Mouse (Mus musculus) heart, postnatal 36 days (tissue): ENCODE measurements around the gene Sema5b. TPM values are rescaled to one million over a fixed set of nuclear protein-coding genes. Genes with fewer than 3 reads are reported as not detected.

Experiments
- DNase-seq, 2 experiments: peaks; one replicate each; pipeline ENCODE4 v3.0.0; 2021 to 2022
- intact Hi-C: fragments of 180-260 bp; cut with DNase I; formaldehyde crosslinking; loops from one replicate; pipeline ENCODE4 v1.15.1; 2025
- total RNA-seq, 2 experiments: library from RNA; stranded (reverse); gene quantifications; 2 replicates each; pipeline ENCODE4 v1.2.3; 2021

Sema5b gene
- total RNA-seq, 2 experiments from 2014 or later = 0.83 to 1.7 TPM

DNA sequence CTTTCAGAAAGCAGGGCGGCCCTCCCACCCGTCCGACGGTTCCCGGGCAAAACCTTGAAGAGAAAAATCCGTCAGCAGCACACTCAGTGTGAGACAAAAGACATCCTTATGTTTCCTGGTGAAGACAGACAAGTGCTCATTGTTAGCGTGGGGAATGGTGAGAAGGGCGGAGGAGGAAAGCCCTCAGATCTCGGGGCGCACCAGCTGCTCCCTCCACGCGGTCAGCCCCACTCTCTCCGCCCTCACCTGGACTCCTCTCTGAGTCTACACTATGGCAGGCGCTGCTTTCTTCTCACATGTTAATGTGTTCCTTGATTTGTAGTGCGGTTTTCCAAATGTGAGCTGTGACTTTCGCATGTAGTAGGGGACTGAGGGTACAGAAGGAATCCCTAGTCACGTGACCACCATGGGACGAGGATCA is 47.8 kb downstream of the Sema5b start:
- DNase-seq = no peak
- intact Hi-C loops = no loop called here

DNA sequence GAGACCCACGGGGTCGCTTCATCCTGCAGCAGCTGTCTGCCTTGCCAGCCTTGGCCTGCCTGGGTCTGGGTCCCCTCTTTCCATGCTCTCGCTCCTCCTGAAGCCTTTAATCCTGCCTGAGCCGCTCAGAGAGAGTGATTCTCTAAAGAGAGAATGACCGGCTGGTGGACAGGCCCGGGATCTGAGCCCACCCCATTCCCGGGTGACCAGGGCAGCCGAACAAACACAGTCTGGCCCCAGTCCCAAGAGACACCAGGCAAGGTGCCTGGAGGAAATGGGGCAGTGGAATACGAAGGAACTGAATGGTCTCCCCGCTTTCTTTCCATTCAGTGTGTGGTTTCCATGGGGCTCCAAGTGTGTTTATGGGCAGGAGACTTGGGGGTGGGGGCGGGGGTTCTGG is 50.8 kb downstream of the Sema5b start:
- intact Hi-C loops = no loop called here
- DNase-seq = no peak

DNA sequence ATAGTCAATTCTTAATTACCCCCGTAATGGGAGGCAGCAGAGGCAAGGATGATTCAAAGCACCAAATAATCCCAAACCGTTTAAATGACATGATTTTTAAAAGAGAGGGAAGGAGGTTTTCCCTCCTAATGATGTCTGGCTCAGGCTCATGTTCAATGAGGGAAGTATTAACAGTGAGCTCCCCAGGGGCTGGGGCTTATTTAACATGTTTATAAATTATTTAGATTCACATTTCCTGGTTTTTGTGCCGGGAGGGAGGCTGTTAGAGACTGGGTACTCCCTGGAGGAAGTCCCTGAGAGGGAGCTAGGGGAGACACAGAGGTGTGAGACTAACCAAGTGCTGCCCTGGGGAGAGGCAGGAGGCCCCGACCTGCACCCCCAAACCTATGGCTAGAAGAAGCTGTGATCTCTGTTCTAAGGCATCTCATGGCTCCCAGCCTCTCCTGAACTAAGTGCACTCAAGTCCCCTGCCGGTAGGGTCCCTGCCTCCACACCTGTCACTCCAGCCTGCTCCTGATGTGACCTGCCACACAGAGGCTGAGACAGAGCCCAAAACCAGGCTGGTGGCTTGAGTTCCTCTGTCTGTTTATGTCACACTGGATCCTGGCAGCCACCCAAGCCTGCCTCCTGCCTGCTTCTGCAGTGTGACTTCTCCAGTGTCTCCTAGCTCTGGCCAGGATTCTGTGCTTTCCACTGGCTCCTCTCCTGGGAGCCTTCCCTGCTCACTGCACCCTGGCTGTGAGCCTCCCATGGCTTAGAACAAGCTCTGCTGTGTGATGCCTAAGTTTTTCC is 51.5 kb downstream of the Sema5b start:
- intact Hi-C loops = no loop called here
- DNase-seq = peak; percentile 27 to 45

DNA sequence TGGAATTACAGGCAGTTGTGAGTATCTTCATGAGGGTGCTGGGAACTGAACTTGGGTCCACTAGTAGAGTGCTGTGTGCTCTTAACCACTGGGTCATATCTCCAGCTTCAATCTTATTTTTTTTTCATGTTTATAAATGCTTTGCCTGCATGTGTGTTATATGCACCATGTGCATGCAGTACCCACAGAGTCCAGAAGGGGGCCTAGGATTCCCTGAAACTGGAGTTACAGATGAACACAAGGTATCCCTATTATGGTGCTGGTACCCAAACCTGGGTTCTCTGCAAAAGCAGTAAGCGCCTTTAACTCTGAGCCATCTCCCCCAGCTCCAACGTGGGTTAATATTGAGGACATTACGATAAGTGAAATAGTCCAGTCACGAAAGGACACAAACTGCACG is 52.5 kb downstream of the Sema5b start:
- intact Hi-C loops = no loop called here
- DNase-seq = no peak

DNA sequence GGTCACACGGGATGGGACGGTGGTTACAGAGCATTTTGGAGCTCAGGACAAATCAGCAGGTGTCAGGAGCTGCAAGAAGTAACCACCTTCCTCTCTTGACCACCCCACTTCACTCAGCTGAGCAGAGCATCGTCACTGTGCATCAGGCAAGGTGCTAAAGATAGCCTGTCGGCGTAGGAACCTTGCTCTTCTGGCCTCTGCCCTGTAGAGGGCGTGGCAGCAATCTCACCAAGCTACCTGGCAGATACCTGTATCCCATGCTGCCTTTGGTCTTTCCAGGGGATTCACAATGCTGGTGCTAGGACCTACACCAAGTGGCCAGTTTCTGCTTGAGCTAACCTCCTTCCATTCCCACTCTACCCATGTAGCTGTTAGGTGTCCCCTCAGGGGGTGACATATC is 55.3 kb downstream of the Sema5b start:
- no peak for DNase-seq
- intact Hi-C loops = no loop called here

DNA sequence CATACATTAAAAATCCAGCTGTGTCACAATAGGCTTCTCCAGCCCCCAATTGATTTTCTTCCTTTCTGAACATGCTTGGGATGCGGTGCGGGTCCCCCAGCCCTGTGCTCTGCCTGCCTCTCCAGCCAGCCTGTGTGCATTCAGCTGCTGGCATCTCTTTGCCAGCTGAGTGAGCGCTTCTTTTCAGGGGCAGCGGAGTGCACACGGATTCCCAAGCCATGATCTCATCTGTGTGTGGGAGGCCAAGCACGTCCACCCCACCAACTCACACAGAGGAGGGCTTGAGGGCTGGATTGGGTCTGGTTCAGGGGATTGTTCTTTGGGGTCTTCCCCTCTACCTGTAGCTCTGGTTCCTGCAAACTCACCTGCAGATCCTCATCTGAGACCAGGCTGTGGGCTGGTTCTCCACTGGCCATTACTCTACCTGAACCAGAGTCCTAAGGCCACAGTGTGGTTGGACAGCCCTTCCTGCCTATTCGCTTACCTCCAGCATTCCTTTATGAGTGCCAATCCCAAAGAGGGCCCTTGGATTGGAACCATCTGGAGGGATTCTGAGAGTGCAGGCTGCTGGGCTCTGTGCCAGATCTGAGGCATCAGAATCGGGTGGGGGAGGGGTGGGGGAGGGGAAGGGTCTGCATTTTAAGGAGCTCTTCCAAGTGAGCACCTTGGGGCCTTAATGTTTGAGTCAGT is 55.9 kb downstream of the Sema5b start:
- DNase-seq = no peak
- intact Hi-C loops = no loop called here

DNA sequence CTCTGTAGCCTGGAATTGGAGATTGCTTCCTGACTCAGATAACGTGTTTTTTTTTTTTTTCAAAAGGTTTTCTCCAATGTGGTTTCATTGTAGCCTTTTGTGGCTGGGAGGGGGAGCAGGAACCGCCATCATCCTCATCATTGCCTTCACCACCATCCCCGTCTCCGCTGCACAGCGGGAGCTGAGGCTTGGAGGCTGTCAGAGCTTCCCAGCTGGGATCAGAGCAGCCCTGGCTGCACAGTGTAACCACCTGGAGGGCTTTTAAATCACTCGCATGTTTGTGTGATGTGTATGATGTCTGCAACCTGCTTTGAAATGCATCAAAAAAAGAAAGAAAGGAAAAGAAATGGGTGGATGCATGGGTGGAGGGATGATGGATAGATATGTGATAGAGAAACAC is 57.0 kb downstream of the Sema5b start:
- no peak for DNase-seq
- intact Hi-C loops = no loop called here

DNA sequence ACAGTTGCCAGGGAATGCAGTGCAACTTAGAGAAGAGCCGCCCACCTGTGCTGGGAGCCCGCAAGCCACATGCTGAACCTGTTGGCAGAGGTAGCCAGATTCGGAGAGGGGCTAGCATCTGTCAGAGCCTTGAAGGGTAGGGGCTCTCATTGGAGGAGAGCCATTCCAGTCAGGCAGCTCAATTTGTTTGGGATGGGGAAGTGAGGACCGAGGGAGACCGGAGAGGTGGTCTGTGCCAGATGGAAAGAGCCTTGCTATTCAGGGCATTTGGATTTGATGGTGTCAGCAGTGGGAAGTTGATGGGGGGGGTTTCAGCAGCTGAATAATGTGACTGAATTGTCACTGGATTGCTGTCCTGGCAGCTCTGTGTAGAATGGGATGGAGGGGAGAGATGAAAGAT is 57.9 kb downstream of the Sema5b start:
- intact Hi-C loops = no loop called here
- no peak for DNase-seq

DNA sequence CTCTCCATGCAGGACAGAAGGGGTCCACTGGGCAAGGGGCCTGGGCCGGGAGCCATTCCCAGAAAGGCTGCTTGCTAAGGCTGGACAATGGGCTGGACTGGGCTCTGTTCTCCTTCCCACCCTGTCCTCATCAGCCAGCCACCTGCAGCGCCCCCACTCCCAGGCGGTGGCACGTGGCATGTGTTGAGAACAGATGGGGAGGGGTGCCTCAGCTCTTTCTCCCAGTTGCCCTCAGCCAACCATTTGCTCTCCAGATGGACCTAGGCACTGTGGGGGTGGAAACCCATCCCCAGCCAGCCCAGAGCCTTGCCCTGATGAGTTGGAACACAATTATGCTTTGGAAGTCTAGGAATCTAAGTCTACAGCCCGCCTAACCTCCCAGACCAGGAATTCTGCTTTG is 59.3 kb downstream of the Sema5b start:
- intact Hi-C loops = no loop called here
- DNase-seq = no peak

DNA sequence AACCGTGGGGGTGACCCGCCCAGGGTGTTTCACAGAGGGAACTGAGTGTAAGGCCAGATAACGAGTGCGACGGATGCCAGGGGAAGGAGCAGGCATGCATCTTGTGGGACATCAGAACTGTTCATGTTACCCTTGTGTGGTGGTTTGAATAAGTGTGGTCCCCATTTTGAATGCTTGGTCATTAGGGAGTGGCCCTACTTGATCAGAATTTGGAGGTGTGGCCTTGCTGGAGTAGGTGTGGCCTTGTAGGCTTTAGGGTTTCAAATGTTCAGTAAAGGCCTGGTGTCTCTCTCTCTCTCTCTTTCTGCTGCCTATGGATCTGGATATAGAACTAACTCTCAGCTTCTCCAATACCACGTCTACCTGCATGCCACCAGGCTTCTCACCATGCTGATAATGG is 60.5 kb downstream of the Sema5b start:
- intact Hi-C loops = no loop called here
- DNase-seq = no peak

DNA sequence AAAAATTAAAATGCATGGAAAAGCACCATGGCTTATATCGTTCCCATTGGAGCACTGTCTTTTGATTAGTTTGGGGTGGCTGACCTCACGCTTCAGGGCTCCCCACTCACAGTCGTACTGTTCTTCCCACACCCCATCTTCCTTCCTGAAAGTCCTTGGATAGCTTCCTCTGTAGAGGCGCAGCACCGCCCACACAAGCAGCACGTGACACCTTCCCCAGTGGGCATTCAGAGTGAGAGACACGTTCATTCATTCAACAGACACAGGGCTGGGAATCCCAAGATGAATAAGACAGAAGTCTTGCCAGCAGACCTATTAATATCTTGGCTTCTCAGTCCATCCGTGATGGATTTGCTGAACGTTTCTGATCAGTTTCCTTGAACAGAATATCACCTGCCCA is 61.6 kb downstream of the Sema5b start:
- intact Hi-C loops = no loop called here

DNA sequence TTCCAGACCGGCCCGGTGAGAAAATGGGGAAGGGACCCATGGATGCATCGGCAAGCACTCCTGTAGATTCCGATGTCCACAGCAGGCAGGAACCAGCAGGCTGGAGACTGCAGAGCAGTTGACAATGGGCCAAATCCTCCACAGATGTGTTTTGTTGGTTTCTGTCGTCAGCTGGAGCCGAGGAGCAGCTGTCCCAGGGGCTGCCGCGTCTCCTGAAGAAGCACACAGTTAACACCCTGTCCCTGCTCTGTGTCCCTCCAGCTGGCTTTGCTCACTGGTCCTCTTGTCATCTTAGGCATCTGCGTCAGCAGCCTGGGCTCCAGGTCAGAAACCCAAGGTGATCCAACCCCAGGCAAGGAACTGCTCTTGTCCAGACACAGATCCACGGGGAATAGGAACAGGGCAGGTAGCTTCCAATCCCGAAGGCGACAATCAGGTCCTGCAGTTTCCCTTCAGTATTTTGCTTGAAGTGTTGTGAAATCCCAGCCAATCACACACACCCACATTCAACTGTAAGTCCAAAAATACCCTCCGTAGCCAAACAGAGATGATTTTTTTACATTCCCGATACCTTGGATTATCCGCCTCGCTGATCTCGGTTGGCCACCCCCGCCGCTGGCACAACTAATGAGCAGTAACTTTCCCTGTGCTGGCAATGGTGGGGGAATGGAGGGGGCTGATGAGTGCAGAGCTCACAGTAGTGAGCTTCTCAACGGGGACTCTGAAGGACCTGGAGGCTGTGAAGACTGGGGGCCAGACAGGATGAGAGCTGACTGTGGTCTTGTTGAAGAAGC is 63.0 kb downstream of the Sema5b start:
- intact Hi-C loops = no loop called here
- DNase-seq = peak; percentile 34 to 41

More for the DNA sequence above, 61.6 kb downstream of the Sema5b start:
- no peak for DNase-seq

DNA sequence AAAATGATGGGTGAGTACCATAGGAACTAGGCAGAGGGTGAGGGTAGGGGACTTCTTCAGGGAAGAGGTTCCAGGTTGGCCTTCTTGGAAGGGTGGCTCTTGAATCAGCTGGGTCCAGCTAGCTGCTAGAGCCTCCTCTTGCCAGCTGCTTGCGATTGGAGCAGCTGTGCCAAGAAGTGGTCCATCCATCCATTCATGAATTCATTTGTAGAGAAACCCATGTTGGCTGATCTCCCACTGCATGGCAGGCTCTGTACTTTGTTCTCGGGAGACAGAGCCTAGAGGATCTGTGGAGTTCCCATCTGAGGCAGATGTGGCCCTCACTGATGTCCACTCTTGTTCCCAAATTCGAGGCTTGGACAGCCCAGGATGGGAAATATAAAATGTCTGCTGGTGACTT is 66.3 kb downstream of the Sema5b start:
- DNase-seq = no peak
- intact Hi-C loops = no loop called here

DNA sequence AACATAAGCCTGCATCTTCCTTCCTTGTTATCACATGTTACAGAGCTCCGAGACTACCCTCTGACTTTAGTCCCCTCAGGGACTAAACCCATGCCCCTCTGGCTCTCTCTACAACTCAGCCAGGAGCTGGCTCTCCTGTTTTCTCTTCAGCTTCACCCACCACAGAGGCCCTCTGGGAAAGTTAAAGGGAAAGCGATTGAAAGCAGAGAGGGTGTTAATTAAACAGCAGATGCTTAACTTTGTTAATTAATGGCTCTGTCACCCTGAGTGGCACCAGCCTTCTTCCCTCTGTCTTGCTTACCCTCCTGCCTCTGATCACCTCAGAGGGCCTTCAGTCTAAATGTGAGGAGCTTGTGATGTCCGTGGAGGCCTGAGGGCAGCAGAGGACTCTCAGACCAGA is 67.3 kb downstream of the Sema5b start:
- no peak for DNase-seq
- intact Hi-C loops = no loop called here

DNA sequence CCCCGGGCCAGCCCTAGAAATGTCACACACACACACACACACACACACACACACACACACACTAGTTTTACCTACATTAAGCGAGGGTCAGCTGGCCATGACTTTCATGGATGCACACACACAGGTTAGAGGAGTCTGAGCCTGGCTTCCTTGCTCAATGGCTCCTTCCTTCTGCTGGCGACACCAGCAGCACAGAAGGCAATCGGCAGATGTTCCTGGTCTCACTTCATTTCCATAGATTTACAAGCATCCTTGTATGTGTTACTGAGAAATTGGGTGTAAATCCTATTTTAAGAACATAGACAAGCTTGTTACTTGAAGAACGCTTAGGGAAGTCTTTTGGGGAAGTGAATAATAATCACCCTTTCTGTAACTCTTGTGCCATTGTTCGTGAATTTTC is 68.6 kb downstream of the Sema5b start:
- DNase-seq = no peak
- intact Hi-C loops = no loop called here

DNA sequence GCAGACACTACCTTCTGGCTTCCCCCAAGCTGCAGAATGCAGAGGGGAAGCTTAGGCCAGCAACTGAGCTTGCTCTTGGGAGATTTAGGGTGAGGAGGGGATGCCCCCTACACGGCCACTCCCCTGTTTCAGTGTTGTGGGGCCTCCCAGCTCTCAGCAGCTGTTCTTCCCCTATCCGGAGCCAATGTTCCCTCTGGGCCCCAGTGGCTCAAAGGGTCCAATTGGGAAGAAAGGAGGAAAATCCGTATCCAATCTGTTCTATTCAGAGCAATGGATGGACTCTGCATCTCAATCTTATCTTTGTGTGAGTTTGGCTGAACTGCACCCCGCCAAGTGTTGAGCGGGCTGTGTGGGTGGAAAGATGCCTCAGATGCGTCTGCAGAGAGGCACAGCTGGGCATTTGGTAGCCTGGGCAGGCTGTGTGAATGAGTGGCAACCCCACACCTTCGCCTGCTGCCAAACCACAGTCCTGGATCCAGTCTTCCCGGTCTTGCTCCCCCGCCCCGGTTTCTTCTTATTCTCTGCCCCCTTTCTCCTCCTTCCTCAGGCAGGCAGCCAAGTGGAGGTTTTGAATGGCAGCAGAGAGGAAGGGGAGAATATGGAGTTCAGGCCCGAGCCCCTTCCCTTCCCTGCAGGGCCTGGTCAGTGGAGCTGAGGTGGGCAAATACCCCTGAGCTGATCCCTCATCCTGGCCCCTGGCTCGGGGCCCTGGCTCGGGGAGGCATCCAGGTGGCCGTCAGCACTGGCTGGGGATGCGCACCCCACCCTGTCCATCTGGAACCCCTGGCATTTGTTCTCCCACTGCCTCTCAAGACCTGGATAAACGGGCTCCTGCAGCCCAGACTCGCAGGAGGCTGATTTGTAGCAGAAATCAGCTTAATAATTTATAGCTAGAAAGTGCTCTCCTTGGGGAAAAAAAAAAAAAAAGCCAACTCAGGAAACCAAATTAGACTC is 73.2 kb downstream of the Sema5b start:
- intact Hi-C loops = no loop called here
- DNase-seq = no peak

DNA sequence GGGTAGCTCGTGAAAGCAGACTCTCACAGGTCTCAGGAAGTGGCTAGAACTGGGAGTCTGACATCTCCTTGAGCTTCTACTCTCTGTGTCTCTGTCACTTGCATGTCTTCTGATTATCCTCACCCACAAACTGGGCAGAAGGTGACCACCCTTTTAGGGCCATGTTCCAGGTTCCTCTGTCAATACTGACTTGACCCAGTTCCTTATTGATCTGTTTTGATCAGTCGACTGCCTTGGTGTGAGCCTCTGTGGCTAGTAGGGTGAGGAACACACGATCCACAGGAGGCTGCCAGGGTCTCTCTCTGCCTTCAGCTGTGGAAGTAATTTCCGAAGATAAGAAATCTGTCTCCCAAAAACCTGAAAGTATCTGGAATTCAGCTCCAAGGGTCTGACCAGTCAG is 76.8 kb downstream of the Sema5b start:
- intact Hi-C loops = no loop called here
- no peak for DNase-seq

DNA sequence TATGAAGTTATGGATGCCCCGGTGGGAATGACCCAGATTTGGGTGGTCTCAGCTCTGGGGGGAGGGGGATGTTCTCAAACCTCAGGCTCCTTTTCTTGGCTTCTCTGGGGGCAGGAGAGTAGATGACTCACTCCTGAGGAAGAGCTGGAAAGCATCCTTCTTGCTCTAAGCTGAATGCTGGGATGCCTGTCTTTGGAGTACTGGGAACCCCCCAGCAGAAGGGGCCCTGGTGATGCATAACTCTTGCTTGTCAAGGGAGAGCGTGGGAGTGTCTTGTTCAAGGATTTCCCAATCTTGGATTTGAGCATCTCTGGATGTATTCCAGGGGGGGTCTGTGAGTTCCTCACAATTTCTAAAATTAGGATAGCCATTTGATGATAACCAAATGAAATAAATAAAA is 82.1 kb downstream of the Sema5b start:
- no peak for DNase-seq
- intact Hi-C loops = loop anchor here (10.0 kb wide), 1 partner anchor 558 kb away; no protein-coding TSS in a partner anchor

DNA sequence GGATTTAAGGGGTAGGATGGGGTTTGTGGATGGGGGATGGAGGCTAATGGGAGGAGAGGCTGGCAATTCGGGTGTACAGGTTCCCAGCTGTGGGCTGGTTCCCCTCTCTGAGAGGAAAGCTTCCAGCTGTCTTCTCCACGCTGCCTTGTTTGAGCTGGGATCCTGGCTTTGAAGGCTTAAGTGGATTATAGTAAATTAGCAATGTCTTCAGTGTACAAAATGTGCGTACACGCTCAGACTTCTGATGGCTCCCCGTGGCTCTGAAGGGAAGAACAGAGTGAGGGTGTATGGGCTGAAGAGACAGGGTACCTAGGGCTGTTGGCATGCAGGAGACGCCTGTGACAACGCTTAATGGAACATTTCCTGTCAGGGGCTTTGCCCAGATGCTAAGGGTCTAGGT is 83.0 kb downstream of the Sema5b start:
- no peak for DNase-seq
- intact Hi-C loops = loop anchor here (10.0 kb wide), 1 partner anchor 559 kb away; no protein-coding TSS in a partner anchor

DNA sequence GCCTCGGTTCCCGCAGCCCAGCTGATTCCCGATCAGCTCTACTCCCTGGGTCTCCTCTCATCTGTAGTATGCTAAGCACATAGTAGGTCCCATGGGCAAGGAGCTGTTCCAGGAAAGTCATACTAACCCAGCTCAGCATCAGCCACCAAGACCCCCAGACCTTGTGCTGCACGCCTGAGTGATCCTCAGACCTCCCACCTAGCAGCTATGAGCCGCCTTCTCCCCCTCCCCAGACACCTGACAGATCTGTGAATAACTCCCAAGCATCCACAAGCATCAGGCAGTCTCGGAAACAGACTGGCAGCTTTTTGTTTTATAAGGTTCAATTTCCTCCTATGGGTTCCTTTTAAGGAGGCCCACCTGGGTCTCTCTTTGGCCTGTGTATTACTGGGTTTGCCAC is 83.9 kb downstream of the Sema5b start:
- intact Hi-C loops = loop anchor here (5.0 to 10.0 kb wide), 2 partner anchors 513 to 560 kb away; no protein-coding TSS in a partner anchor
- DNase-seq = no peak
